Mouse (Mus musculus) small intestine, adult 2 months (tissue): ENCODE measurements around the gene Atp9a. TPM values are rescaled to one million over a fixed set of nuclear protein-coding genes. Genes with fewer than 3 reads are reported as not detected.

Experiments
- H3K27ac ChIP-seq: fragments of 200-500 bp; 2 replicates; pipeline ENCODE4 v1.5.1; 2012; ENCODE audit warnings: low read depth, low read length, control low read depth, inconsistent platforms; ENCODE audit not compliant: insufficient read depth
- H3K27me3 ChIP-seq: fragments of 200-500 bp; 2 replicates; pipeline ENCODE4 v1.6.1; 2012; ENCODE audit warnings: mild to moderate bottlenecking, moderate library complexity, low read length, inconsistent platforms; ENCODE audit not compliant: control insufficient read depth, insufficient read depth
- H3K36me3 ChIP-seq: fragments of 200-500 bp; 2 replicates; pipeline ENCODE4 v1.6.1; 2012; ENCODE audit warnings: mild to moderate bottlenecking, low read length, control low read depth, inconsistent platforms; ENCODE audit not compliant: control insufficient read depth, insufficient read depth
- H3K4me1 ChIP-seq: fragments of 200-500 bp; 2 replicates; pipeline ENCODE4 v1.6.1; 2012; ENCODE audit warnings: low read length, inconsistent platforms, mixed read lengths; ENCODE audit not compliant: control insufficient read depth, insufficient read depth, insufficient read length
- H3K4me3 ChIP-seq: fragments of 200-500 bp; 2 replicates; pipeline ENCODE4 v1.5.1; 2012; ENCODE audit warnings: low read depth, mild to moderate bottlenecking, control low read depth, inconsistent platforms, low read length, moderate library complexity
- CTCF ChIP-seq: fragments of 200-500 bp; IDR thresholded peaks from 2 replicates; pipeline ENCODE4 v1.5.1; 2012; ENCODE audit warnings: low read depth, mild to moderate bottlenecking, control low read depth, inconsistent platforms, low read length, moderate library complexity, mixed read lengths; ENCODE audit not compliant: insufficient replicate concordance, insufficient read length; ENCODE audit errors: extremely low read depth
- POLR2A ChIP-seq: fragments of 200-500 bp; IDR thresholded peaks from 2 replicates; pipeline ENCODE4 v1.6.1; 2012; ENCODE audit warnings: low read depth, mild to moderate bottlenecking, control low read depth, inconsistent platforms, low read length, moderate library complexity
- WGBS: fragments of 180-500 bp; shearing (Covaris S2); methylation state at CpG from one replicate; pipeline ENCODE4 v1.1.7; 2018; 5-methylcytosine and 5-hydroxymethylcytosine counted together
- polyA plus RNA-seq: library from polyadenylated mRNA; depleted of rRNA; stranded (reverse); fragments of >200 nt; gene quantifications from 2 replicates; pipeline ENCODE4 v1.2.3, GENCODE M21; 2012

Gene Atp9a
- polyA plus RNA-seq, 1 experiment = 196 TPM

DNA sequence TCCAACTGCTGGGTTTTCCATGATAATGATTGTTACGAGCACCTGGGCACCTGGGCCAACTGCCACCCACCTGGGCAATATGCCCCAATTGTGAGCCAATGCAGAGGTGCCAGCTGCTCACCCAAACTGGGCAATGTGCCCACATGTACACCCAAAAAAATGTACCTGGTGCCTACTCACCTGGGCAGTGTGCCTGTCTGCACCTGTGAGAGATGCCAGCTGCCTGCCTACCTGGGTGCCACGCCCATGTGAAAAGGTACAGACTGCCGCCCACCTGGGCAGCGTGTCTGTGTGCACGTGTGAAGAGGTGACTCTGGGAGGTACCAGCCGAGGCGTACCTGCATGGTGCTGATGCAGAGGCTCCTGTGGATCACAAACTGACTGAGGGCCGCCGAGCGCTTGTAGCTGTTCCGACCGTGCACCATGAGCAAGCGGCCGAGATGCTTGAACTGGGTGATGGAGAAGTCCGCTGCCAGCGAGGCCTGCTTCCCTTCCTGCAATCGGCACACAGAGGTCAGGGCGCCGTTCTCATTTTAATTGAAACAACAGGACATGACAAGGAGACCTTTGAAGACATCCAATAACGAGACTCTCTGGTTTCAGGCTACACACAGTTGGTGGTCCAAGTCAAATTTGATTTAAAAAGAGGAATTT, 98.6 kb downstream of the Atp9a start:
- Histone ChIP-seq H3K36me3 (peaks cover 61% of the 10 kb centered on the region), H3K27me3 (no peaks in the 10 kb centered on the region), H3K4me3 (no peak overlapping the region), H3K4me1 (no peaks in the 10 kb centered on the region), H3K27ac (no peak overlapping the region)
- WGBS = 56% methylated on average over 20 of the region's 20 CpGs
- TF ChIP-seq CTCF (no peak), POLR2A (no peak)

GRCm38 (mm10) chr2:168642187-168642586, 100.0 kb downstream of the Atp9a start:
- TF ChIP-seq POLR2A (no peak), CTCF (no peak)
- Histone ChIP-seq H3K36me3 (peaks cover 52% of the 10 kb centered on the region), H3K4me1 (no peaks in the 10 kb centered on the region), H3K27me3 (no peaks in the 10 kb centered on the region), H3K4me3 (no peak overlapping the region), H3K27ac (no peak overlapping the region)
- WGBS = 85% methylated on average over 11 of the region's 11 CpGs

DNA sequence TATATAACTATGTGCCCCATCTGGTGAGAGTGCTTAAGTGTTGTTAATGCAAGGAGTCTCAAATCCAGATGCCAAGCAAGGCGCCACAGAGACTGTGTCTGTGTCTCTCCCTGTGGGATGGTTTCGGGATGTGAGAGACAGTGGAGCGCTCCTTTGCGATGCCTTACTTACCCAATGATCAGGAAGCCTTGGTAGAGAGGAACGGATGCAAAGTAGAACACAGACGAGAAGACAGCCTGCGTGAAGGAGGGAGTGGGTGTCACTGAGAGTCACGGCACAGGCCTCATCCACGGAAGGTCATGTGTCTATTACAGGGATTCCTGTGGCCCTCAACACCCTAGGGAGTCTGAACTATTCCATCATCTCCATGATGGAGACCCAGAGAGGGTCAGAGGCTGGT, 101.7 kb downstream of the Atp9a start:
- H3K36me3 ChIP-seq = peaks cover 52% of the 10 kb centered on the region
- TF ChIP-seq POLR2A = no peak
- no peak for TF ChIP-seq CTCF
- 94% methylated on average over 9 of the region's 9 CpGs for WGBS
- H3K27me3 ChIP-seq = no peaks in the 10 kb centered on the region
- no peak overlapping the region for H3K27ac ChIP-seq
- H3K4me1 ChIP-seq = no peaks in the 10 kb centered on the region
- H3K4me3 ChIP-seq = no peak overlapping the region

DNA sequence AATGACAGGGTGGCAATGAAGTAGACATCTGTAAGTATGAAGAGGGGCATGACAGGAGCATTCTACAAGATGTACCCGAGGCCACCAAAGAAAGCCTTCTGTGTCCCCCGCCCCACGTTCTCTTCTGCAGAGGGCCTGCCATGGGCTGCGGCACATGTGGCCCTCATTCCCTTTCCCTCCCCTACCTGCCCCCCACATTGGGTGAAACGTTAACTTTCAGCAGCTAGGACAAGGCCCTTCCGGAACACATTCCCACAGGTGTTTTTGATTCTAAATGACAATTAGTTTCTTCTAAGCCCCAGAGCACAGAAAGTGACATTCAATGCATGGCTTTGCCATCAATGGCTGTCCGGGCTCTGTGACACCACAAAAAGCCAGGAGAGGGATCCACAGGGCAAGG, 107.3 kb downstream of the Atp9a start:
- Histone ChIP-seq H3K4me3 (no peak overlapping the region), H3K27ac (no peak overlapping the region)
- WGBS = 92% methylated on average over 7 of the region's 7 CpGs

GRCm38 (mm10) chr2:168633301-168633816, 108.8 kb downstream of the Atp9a start:
- H3K27ac ChIP-seq = no peak overlapping the region
- WGBS = 66% methylated on average over 14 of the region's 14 CpGs
- H3K36me3 ChIP-seq = peaks cover 23% of the 10 kb centered on the region
- no peak overlapping the region for H3K4me3 ChIP-seq
- H3K27me3 ChIP-seq = no peaks in the 10 kb centered on the region
- no peak for TF ChIP-seq CTCF
- no peak for TF ChIP-seq POLR2A
- H3K4me1 ChIP-seq = no peaks in the 10 kb centered on the region

More for the DNA sequence above, 107.3 kb downstream of the Atp9a start:
- no peaks in the 10 kb centered on the region for H3K27me3 ChIP-seq
- no peak for TF ChIP-seq CTCF
- no peak for TF ChIP-seq POLR2A
- no peaks in the 10 kb centered on the region for H3K4me1 ChIP-seq
- peaks cover 29% of the 10 kb centered on the region for H3K36me3 ChIP-seq

GRCm38 (mm10) chr2:168632543-168632942, 109.7 kb downstream of the Atp9a start:
- peaks cover 21% of the 10 kb centered on the region for H3K36me3 ChIP-seq
- 87% methylated on average over 6 of the region's 6 CpGs for WGBS
- H3K4me1 ChIP-seq = no peaks in the 10 kb centered on the region
- H3K27me3 ChIP-seq = no peaks in the 10 kb centered on the region
- no peak for TF ChIP-seq CTCF
- no peak for TF ChIP-seq POLR2A
- no peak overlapping the region for H3K27ac ChIP-seq
- no peak overlapping the region for H3K4me3 ChIP-seq

DNA sequence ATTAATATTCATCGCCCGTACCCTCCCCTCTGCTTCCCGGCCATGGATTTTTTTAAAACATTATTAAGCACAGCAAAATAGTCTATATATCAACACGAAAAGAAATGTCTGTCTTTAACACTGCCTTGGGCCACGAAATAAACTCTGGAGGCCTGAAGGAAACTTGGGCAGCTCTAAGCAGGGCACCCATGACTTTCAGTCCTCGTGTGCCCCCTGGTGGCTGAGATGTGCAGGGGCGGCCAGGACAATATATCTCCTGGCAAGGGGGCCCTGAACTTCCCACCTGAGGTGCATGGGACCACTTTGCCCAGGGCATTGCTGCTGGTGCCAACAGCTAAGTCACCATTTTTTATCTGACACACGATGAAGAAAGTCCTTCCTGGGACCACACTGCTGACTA, 113.4 kb downstream of the Atp9a start:
- Histone ChIP-seq H3K27me3 (no peaks in the 10 kb centered on the region), H3K36me3 (peaks cover 3% of the 10 kb centered on the region; the same call in 1 of the 2 replicates), H3K4me3 (no peak overlapping the region), H3K27ac (no peak overlapping the region), H3K4me1 (no peaks in the 10 kb centered on the region)
- 26% methylated on average over 8 of the region's 8 CpGs for WGBS
- TF ChIP-seq POLR2A = peak; percentile 33; the same call in 1 of the 2 replicates
- TF ChIP-seq CTCF = peak; percentile 93
